Mouse (Mus musculus): Measurements from ENCODE around the gene Lmln. TPM values are rescaled to one million over a fixed set of nuclear protein-coding genes. Genes with fewer than 3 reads are reported as not detected.
"Not testable (repeated sequence)": the region's sequence is repeated elsewhere in the genome, so short reads cannot be mapped to it uniquely, and the experiment has no call there.

Lmln gene
- polyA plus RNA-seq, 1 experiment: not detected

DNA sequence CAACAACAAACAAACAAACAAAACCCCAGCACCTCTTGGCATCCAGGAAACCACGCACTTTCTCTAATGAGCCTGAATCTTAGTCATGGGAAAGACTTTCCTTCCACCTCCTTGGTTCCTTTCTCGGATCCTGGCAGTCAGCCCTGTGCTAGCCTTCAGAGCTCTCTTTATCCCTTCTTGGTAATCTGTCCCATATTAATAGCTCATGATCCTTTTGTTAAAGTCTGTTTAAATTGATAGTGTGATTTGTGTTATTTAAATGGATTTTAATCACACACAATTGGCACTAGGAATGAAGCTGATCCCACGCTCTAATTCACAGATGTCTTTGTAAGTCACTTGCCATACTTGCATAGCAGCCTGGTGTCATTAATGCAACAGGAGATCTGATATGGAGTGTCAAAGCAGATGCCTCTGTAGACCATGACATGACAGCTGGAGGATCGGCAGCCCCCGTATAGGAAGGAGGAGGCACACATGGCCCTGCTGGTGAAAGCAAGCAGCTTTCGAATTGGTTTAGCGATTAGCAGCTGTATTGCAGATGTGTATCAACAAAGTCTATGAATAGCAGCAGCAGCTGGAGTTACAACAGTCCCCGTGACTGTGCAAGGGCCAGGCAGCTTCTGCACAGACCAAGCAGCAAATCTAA is 37.7 kb upstream of the Lmln start:
- WGBS: 34% methylated on average over 8 of the region's 8 CpGs
- Histone ChIP-seq H3K27ac (ENCODE audit: insufficient read depth, low read depth, low read length) (no peak overlapping the region), H3K4me1 (ENCODE audit: control insufficient read depth, insufficient read depth, low read length) (peaks cover 4% of the 10 kb centered on the region), H3K4me3 (ENCODE audit: insufficient read depth, low read depth, low read length) (no peak overlapping the region)
- TF ChIP-seq POLR2A (IDR thresholded peaks at IDR 0.05; ENCODE audit: insufficient read depth, low read depth, low read length) (no peak), CTCF (IDR thresholded peaks at IDR 0.05; ENCODE audit: insufficient read depth, low read depth, low read length) (no peak)

GRCm38 (mm10) chr16:33026357-33026756 is 36.0 kb upstream of the Lmln start:
- H3K27ac ChIP-seq (ENCODE audit: insufficient read depth, low read depth, low read length): no peak overlapping the region
- H3K4me1 ChIP-seq (ENCODE audit: control insufficient read depth, insufficient read depth, low read length): peaks cover 4% of the 10 kb centered on the region
- TF ChIP-seq CTCF (IDR thresholded peaks at IDR 0.05; ENCODE audit: insufficient read depth, low read depth, low read length) (no peak), POLR2A (IDR thresholded peaks at IDR 0.05; ENCODE audit: insufficient read depth, low read depth, low read length) (no peak)
- no peak overlapping the region for H3K4me3 ChIP-seq (ENCODE audit: insufficient read depth, low read depth, low read length)
- 89% methylated on average over 7 of the region's 7 CpGs for WGBS

DNA sequence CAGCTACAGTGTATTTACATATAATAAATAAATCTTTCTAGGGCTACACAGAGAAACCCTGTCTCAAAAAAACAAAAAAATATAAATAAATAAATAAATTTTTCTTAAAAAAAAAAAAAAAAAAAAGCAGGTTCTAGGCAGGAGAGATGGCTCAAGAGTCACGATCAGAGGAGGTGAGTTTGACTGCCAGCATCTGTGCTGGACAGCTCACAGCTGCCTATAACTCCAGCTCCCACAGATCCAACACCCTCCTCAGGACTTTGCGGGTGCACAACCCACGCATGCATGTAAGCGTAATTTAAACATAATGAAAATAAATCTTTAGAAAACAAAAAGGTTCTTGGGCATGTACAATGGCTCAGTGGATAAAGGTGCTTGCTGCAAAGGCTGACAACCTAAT is 26.3 kb upstream of the Lmln start:
- 90% methylated on average over 4 of the region's 4 CpGs for WGBS
- H3K4me3 ChIP-seq (ENCODE audit: insufficient read depth, low read depth, low read length): no peak overlapping the region
- no peak for TF ChIP-seq POLR2A (IDR thresholded peaks at IDR 0.05; ENCODE audit: insufficient read depth, low read depth, low read length)

DNA sequence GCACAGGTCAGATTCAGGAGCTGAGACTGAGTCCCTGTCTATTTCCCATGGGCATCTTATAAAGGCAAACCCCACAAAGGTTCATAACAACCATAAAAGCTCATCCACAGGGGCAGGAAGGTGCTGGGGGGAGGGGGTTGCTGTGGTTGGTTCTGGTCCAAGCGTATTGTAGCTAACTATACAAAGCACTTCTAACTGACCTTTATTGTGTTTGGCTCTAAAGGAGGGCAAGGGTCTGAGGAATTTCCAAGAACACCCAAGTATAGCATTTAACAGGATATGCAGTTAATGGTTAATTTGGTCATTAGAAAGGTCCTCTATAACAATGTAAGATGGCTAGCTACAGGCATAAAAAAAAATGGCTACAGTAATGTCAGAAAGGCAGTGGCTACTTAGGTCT is 19.6 kb upstream of the Lmln start:
- TF ChIP-seq CTCF (IDR thresholded peaks at IDR 0.05; ENCODE audit: insufficient read depth, low read depth, low read length) (no peak), POLR2A (IDR thresholded peaks at IDR 0.05; ENCODE audit: insufficient read depth, low read depth, low read length) (no peak)
- Histone ChIP-seq H3K27ac (ENCODE audit: insufficient read depth, low read depth, low read length) (no peak overlapping the region), H3K4me3 (ENCODE audit: insufficient read depth, low read depth, low read length) (no peak overlapping the region), H3K4me1 (ENCODE audit: control insufficient read depth, insufficient read depth, low read length) (no peaks in the 10 kb centered on the region)
- 97% methylated on average over 1 of the region's 1 CpGs for WGBS

More for the DNA sequence above, 26.3 kb upstream of the Lmln start:
- no peak overlapping the region for H3K27ac ChIP-seq (ENCODE audit: insufficient read depth, low read depth, low read length)
- no peaks in the 10 kb centered on the region for H3K4me1 ChIP-seq (ENCODE audit: control insufficient read depth, insufficient read depth, low read length)

DNA sequence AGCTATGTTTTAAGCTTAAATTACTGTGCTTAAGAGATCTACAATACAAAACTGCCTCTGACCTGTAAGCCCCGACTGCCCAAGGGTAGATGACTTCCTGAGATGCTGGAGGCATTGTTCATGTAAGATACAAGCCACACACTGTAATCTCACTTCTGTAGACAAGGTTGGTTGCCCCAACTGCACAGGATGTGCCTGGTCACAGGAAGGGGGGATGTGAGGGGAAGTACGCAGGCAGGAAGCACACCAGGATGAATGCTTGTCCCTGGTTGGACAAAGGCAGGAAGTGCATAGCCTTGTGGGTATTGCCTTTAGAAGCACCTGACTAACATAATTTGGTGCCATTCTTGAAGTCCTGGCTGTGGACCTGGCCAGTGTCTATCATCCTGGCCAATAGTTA is 19.1 kb upstream of the Lmln start:
- H3K27ac ChIP-seq (ENCODE audit: insufficient read depth, low read depth, low read length): no peak overlapping the region
- TF ChIP-seq POLR2A (IDR thresholded peaks at IDR 0.05; ENCODE audit: insufficient read depth, low read depth, low read length): no peak
- TF ChIP-seq CTCF (IDR thresholded peaks at IDR 0.05; ENCODE audit: insufficient read depth, low read depth, low read length): no peak
- H3K4me1 ChIP-seq (ENCODE audit: control insufficient read depth, insufficient read depth, low read length): no peaks in the 10 kb centered on the region
- H3K4me3 ChIP-seq (ENCODE audit: insufficient read depth, low read depth, low read length): no peak overlapping the region
- 77% methylated on average over 2 of the region's 2 CpGs for WGBS

DNA sequence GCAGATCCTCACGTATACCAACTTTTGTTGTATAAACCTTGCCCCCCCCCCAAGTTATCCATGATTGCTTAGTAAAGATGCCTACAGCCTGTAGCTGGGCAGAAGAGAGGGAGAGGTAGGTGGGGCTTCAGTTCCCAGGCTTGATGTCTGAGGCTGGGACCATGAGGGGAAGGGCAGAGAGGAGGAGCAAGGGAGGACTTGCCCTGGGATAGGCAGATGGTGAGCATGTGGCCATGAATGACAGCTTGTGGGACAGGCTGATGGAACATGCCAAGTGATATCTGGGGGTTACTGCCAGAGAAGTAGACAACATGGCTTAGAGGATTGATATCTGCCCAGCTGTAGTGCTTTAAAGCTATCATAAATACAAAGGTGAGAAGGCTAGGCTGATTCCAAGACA is 14.3 kb upstream of the Lmln start:
- WGBS: 98% methylated on average over 1 of the region's 1 CpGs

DNA sequence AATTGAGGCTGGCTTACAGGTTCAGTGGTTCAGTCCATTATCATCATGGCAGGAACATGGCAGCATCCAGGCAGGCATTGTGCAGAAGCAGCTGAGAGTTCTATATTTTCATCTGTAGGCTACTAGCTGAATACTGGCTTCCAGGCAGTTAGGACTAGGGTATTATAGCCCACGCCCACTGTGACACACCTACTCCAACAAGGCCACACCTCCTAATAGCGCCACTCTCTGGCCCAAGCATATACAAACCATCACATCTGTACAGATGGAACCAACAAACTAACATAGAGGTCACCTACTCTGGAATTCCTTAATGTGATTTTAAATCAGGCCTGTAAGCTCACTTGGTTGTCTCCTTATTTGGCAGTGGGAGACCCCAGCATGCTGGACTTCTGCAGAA is 13.6 kb upstream of the Lmln start:
- H3K4me3 ChIP-seq (ENCODE audit: insufficient read depth, low read depth, low read length): no peak overlapping the region
- WGBS: 76% methylated on average over 2 of the region's 2 CpGs
- H3K27ac ChIP-seq (ENCODE audit: insufficient read depth, low read depth, low read length): no peak overlapping the region
- no peak for TF ChIP-seq POLR2A (IDR thresholded peaks at IDR 0.05; ENCODE audit: insufficient read depth, low read depth, low read length)
- TF ChIP-seq CTCF (IDR thresholded peaks at IDR 0.05; ENCODE audit: insufficient read depth, low read depth, low read length): no peak
- no peaks in the 10 kb centered on the region for H3K4me1 ChIP-seq (ENCODE audit: control insufficient read depth, insufficient read depth, low read length)

More for the DNA sequence above, 14.3 kb upstream of the Lmln start:
- Histone ChIP-seq H3K4me1 (ENCODE audit: control insufficient read depth, insufficient read depth, low read length) (no peaks in the 10 kb centered on the region), H3K4me3 (ENCODE audit: insufficient read depth, low read depth, low read length) (no peak overlapping the region), H3K27ac (ENCODE audit: insufficient read depth, low read depth, low read length) (no peak overlapping the region)
- TF ChIP-seq POLR2A (IDR thresholded peaks at IDR 0.05; ENCODE audit: insufficient read depth, low read depth, low read length): no peak
- no peak for TF ChIP-seq CTCF (IDR thresholded peaks at IDR 0.05; ENCODE audit: insufficient read depth, low read depth, low read length)

GRCm38 (mm10) chr16:33049809-33050208 is 12.5 kb upstream of the Lmln start:
- Histone ChIP-seq H3K4me1 (ENCODE audit: control insufficient read depth, insufficient read depth, low read length) (no peaks in the 10 kb centered on the region), H3K4me3 (ENCODE audit: insufficient read depth, low read depth, low read length) (no peak overlapping the region), H3K27ac (ENCODE audit: insufficient read depth, low read depth, low read length) (no peak overlapping the region)
- WGBS: 93% methylated on average over 16 of the region's 16 CpGs
- TF ChIP-seq POLR2A (IDR thresholded peaks at IDR 0.05; ENCODE audit: insufficient read depth, low read depth, low read length): no peak
- TF ChIP-seq CTCF (IDR thresholded peaks at IDR 0.05; ENCODE audit: insufficient read depth, low read depth, low read length): no peak

GRCm38 (mm10) chr16:33053141-33053540 is 9.2 kb upstream of the Lmln start:
- TF ChIP-seq CTCF (IDR thresholded peaks at IDR 0.05; ENCODE audit: insufficient read depth, low read depth, low read length): no peak
- no peak for TF ChIP-seq POLR2A (IDR thresholded peaks at IDR 0.05; ENCODE audit: insufficient read depth, low read depth, low read length)
- peaks cover 3% of the 10 kb centered on the region; the same call in 1 of the 2 replicates for H3K4me1 ChIP-seq (ENCODE audit: control insufficient read depth, insufficient read depth, low read length)
- H3K27ac ChIP-seq (ENCODE audit: insufficient read depth, low read depth, low read length): no peak overlapping the region
- H3K4me3 ChIP-seq (ENCODE audit: insufficient read depth, low read depth, low read length): no peak overlapping the region
- WGBS: 65% methylated on average over 5 of the region's 5 CpGs

- WGBS: 85% methylated on average over 2 of the region's 2 CpGs
- H3K27ac ChIP-seq (ENCODE audit: insufficient read depth, low read depth, low read length); H3K4me1 ChIP-seq (ENCODE audit: control insufficient read depth, insufficient read depth, low read length); H3K4me3 ChIP-seq (ENCODE audit: insufficient read depth, low read depth, low read length): not testable (repeated sequence)
Measured at GRCm38 (mm10) chr16:33054927-33055326, 7.4 kb upstream of the Lmln start.

Measured in olfactory bulb, adult 2 months (tissue).